Mouse (Mus musculus): ENCODE data around the gene Dcaf8. TPM values are rescaled to one million over a fixed set of nuclear protein-coding genes. Genes with fewer than 3 reads are reported as not detected.

The Dcaf8 gene
- total and polyA plus RNA-seq, 2 experiments from 2014 or later, result 62.7 to 76.8 TPM

DNA sequence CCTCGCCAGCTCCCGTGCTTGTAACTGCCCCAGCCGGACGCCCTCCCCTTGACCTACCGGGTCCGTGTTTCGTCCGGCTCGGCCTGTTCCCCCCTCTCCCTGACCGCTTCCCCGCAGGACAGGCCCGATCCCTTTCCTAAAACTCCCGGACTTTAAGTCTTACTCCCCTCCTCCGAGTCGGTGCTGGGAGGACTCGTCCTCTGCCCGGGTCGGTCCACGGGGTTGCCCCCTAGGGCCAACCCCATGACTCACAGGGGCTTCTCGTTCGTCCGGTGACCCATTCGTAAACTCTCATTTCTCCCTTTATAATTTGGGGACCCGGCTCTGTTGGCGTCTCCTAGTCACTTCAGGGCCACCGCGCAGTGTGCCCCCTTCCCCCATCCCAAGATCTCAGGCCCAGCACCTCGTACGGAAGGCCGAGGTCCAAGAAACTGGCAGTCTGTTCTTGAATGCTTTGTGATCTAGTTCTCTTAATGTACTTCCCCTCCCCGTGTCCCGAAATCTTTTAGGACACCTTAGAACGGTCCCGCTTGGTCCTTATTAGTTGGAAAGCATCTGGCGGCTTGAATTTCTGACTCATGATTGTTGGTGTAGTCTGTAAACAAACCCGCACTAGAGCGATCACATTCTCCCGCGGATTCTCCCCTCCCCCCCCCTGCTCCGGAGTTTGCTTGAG is 533 bp downstream of the Dcaf8 start:
- Histone ChIP-seq H3K9me3 (ENCODE audit: low read length) (no peaks in the 10 kb centered on the region), H3K9ac (peak overlapping the region; percentile 100), H3K36me3 (ENCODE audit: insufficient read depth) (peaks cover 16% of the 10 kb centered on the region), H3K4me2 (ENCODE audit: low read depth) (peak overlapping the region; percentile 47), H3K4me1 (ENCODE audit: insufficient read depth) (peaks cover 10% of the 10 kb centered on the region; the same call in 1 of the 2 replicates), H3K27me3 (ENCODE audit: insufficient read depth, low read length) (no peaks in the 10 kb centered on the region), H3K4me3 (ENCODE audit: low read depth, low read length) (peak overlapping the region; percentile 99), H3K27ac (ENCODE audit: low read depth, low read length) (peak overlapping the region; percentile 92)
- DNase-seq, result peak; percentile 44
- peak; percentile 40 for ATAC-seq
- WGBS, result under 1% methylated on average over 40 of the region's 40 CpGs
- TF ChIP-seq CTCF (IDR thresholded peaks at IDR 0.05; ENCODE audit: low read depth), result peak; percentile 1; the same call in 1 of the 2 replicates

DNA sequence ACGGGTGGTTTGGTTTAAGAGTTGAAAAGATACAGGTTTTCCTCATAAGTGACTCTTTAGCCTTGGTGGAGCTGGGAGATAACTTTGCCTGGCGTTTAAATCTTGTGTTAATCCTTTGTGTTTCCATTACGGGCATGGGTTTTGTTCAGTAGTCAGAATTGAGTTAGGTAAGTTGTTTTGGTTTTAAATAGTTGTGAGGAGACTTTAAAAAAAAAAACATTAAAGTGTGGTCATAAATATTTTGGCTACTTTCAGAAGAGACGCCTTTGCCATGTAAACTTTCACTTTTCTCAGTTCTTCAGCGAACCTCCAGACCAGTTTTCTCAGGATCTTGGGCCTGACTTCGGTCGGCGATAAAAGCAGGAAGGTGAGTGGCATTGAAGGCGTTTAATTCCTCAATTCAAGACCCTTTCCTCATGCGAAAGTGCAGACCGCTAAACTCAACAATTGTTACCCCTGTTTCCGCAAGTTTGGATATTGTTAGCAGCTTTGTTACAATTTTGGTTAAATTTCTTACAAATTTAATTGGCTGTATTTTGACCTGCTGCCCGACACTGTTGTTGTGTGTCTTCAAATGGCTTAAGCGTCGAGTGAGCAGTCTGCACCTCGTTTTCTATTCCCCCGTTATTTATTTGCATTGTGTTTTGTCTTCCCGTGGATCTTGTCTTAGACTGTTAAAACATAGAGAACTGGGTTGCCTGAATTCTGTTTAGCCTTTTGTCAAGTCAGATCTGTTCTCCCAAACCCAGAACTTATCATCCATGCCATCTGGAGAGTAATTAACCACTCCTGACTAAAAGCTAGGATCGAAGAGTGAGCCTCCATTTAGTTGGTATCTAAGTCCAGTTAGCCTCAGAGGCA is 1.3 kb downstream of the Dcaf8 start:
- Histone ChIP-seq H3K4me3 (ENCODE audit: low read depth, low read length) (peak overlapping the region; percentile 99), H3K9me3 (ENCODE audit: low read length) (no peaks in the 10 kb centered on the region), H3K27ac (ENCODE audit: low read depth, low read length) (peak overlapping the region; percentile 92; the same call in 1 of the 2 replicates), H3K27me3 (ENCODE audit: insufficient read depth, low read length) (no peaks in the 10 kb centered on the region), H3K4me1 (ENCODE audit: insufficient read depth) (peaks cover 10% of the 10 kb centered on the region; the same call in 1 of the 2 replicates), H3K4me2 (ENCODE audit: low read depth) (peak overlapping the region; percentile 47), H3K36me3 (ENCODE audit: insufficient read depth) (peaks cover 18% of the 10 kb centered on the region), H3K9ac (peak overlapping the region; percentile 100)
- 6% methylated on average over 19 of the region's 19 CpGs for WGBS
- DNase-seq, result no peak
- no peak for TF ChIP-seq CTCF (IDR thresholded peaks at IDR 0.05; ENCODE audit: low read depth)
- no peak for ATAC-seq

DNA sequence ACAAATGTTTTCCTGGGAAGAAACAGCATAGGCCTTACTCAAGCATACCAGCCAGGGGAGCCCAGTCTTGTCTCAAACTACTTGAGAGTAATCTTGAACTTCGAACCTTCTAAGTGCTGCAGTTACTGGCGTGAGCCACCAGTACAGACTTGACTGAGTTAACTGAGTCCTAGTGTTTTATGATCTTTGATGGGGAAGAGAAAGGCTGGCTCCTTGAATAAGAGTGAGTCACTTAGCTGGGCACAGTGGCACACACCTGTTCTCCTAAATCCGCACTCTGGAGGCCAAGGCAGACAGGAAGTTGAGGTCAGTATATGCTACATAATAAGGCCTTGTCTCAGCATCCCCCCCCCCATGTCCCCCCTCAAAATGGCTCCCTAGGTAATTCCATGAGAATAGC is 6.7 kb downstream of the Dcaf8 start:
- WGBS, result 93% methylated on average over 3 of the region's 3 CpGs
- DNase-seq (no peak), ATAC-seq (no peak)
- Histone ChIP-seq H3K9me3 (ENCODE audit: low read length) (no peaks in the 10 kb centered on the region), H3K9ac (no peak overlapping the region), H3K4me2 (ENCODE audit: low read depth) (no peak overlapping the region), H3K4me1 (ENCODE audit: insufficient read depth) (peaks cover 6% of the 10 kb centered on the region; the same call in 1 of the 2 replicates), H3K27ac (ENCODE audit: low read depth, low read length) (no peak overlapping the region), H3K36me3 (ENCODE audit: insufficient read depth) (peaks cover 31% of the 10 kb centered on the region), H3K27me3 (ENCODE audit: insufficient read depth, low read length) (no peaks in the 10 kb centered on the region), H3K4me3 (ENCODE audit: low read depth, low read length) (no peak overlapping the region)
- TF ChIP-seq CTCF (IDR thresholded peaks at IDR 0.05; ENCODE audit: low read depth), result no peak

DNA sequence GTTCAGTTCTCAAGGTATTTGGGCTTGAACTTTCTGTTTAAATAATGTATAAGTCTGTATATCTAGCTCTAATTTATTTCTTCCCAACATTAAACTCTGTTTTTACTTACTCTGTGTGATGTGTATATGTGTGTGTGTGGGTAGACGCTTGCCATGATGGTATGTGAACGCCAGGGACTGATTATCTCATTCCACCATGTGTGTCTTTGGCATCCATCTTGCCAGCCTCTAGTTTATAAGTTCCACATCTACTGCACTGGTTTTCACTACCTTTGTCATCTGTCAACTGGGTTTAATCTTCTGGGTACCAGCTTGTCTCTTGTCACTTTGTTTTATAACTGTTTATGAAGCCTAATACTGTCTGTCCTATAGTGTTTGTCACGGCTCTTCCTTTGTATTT is 7.6 kb downstream of the Dcaf8 start:
- H3K9ac ChIP-seq, result no peak overlapping the region
- H3K27ac ChIP-seq (ENCODE audit: low read depth, low read length), result no peak overlapping the region
- H3K36me3 ChIP-seq (ENCODE audit: insufficient read depth), result peaks cover 31% of the 10 kb centered on the region
- no peak overlapping the region for H3K4me3 ChIP-seq (ENCODE audit: low read depth, low read length)
- no peaks in the 10 kb centered on the region for H3K27me3 ChIP-seq (ENCODE audit: insufficient read depth, low read length)
- no peak for DNase-seq
- no peaks in the 10 kb centered on the region for H3K4me1 ChIP-seq (ENCODE audit: insufficient read depth)
- WGBS, result 81% methylated on average over 3 of the region's 3 CpGs
- no peak for TF ChIP-seq CTCF (IDR thresholded peaks at IDR 0.05; ENCODE audit: low read depth)
- H3K4me2 ChIP-seq (ENCODE audit: low read depth), result no peak overlapping the region
- no peaks in the 10 kb centered on the region for H3K9me3 ChIP-seq (ENCODE audit: low read length)
- no peak for ATAC-seq

DNA sequence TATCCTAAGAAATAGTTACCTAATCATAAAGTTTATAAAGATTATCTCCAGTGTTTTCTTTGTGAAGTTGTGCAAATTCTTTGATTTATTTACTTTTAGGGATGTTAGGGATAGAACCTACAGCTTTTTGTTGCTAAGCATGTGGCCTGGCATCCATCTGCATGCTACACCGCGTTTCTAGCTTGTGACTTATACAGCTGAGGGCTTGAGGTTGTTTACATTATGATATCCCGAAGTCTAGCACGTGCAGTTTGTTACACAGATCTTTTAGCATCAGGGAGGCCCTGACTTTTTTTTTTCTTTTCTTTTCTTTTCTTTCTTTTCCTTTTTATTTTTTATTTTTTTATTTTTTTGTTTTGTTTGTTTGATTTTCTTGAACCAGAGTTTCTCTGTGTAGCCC is 12.1 kb downstream of the Dcaf8 start:
- 0 out of 2 replicates have a peak, but pooled peaks cover 6% of the 10 kb centered on the region for H3K36me3 ChIP-seq (ENCODE audit: insufficient read depth)
- DNase-seq (no peak), ATAC-seq (no peak)
- no peak overlapping the region for H3K4me2 ChIP-seq (ENCODE audit: low read depth)
- no peaks in the 10 kb centered on the region for H3K9me3 ChIP-seq (ENCODE audit: low read length)
- H3K27me3 ChIP-seq (ENCODE audit: insufficient read depth, low read length), result no peaks in the 10 kb centered on the region
- no peaks in the 10 kb centered on the region for H3K4me1 ChIP-seq (ENCODE audit: insufficient read depth)
- WGBS, result 72% methylated on average over 4 of the region's 4 CpGs
- H3K4me3 ChIP-seq (ENCODE audit: low read depth, low read length), result no peak overlapping the region
- H3K9ac ChIP-seq, result no peak overlapping the region
- no peak for TF ChIP-seq CTCF (IDR thresholded peaks at IDR 0.05; ENCODE audit: low read depth)
- no peak overlapping the region for H3K27ac ChIP-seq (ENCODE audit: low read depth, low read length)

DNA sequence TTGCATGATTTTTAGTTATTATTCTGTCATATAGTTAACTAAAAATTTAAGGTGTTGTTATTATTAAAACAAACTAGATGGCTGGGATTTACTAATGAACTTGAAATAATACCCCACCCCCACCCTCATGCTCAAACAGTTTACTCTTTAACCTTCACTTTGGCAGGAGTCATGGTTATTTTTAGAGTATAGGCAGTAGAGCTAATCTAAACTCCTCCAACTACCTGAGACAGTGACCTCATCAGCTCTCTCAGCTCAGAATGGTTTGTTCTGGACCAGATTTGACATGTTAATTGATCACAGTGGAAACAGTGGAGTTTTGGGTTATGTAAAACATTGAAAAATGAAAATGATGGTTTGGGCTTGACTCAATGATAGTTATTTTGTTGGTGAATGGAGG is 12.6 kb downstream of the Dcaf8 start:
- no peak for TF ChIP-seq CTCF (IDR thresholded peaks at IDR 0.05; ENCODE audit: low read depth)
- no peak overlapping the region for H3K4me3 ChIP-seq (ENCODE audit: low read depth, low read length)
- H3K4me1 ChIP-seq (ENCODE audit: insufficient read depth), result no peaks in the 10 kb centered on the region
- H3K27me3 ChIP-seq (ENCODE audit: insufficient read depth, low read length), result no peaks in the 10 kb centered on the region
- no peak overlapping the region for H3K9ac ChIP-seq
- H3K9me3 ChIP-seq (ENCODE audit: low read length), result no peaks in the 10 kb centered on the region
- H3K36me3 ChIP-seq (ENCODE audit: insufficient read depth), result 0 out of 2 replicates have a peak, but pooled peaks cover 4% of the 10 kb centered on the region
- DNase-seq (no peak), ATAC-seq (no peak)
- no peak overlapping the region for H3K27ac ChIP-seq (ENCODE audit: low read depth, low read length)
- H3K4me2 ChIP-seq (ENCODE audit: low read depth), result no peak overlapping the region

DNA sequence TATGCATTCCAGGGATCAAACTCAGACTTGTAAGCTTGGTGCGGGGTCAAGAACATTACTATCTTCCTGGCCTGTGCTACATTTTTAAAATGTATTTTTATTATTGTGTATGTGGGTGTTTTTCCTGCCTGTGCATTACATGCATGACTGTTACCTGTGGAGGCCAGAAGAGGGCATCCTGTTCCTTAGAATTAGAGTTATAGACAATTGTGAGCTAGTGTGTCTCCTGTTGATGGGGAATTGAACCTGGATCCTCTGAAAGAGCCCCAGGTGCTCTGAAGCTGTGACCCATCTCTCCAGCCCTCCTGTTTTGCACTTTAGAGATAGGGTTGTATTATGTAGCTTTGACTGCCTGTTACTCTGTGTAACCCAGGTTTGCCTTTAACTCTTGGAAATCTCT is 14.1 kb downstream of the Dcaf8 start:
- no peaks in the 10 kb centered on the region for H3K4me1 ChIP-seq (ENCODE audit: insufficient read depth)
- H3K27ac ChIP-seq (ENCODE audit: low read depth, low read length), result no peak overlapping the region
- 96% methylated on average over 1 of the region's 1 CpGs for WGBS
- no peaks in the 10 kb centered on the region for H3K27me3 ChIP-seq (ENCODE audit: insufficient read depth, low read length)
- DNase-seq, result peak; percentile 58
- H3K4me2 ChIP-seq (ENCODE audit: low read depth), result no peak overlapping the region
- H3K9ac ChIP-seq, result no peak overlapping the region
- H3K4me3 ChIP-seq (ENCODE audit: low read depth, low read length), result no peak overlapping the region
- peak; percentile 71 for TF ChIP-seq CTCF (IDR thresholded peaks at IDR 0.05; ENCODE audit: low read depth)
- H3K36me3 ChIP-seq (ENCODE audit: insufficient read depth), result peaks cover 10% of the 10 kb centered on the region
- peak; percentile 69 for ATAC-seq
- no peaks in the 10 kb centered on the region for H3K9me3 ChIP-seq (ENCODE audit: low read length)

All from forebrain, postnatal 0 days (tissue).